Mouse (Mus musculus) liver, postnatal 0 days (tissue): ENCODE data around the gene Dtd1.

Source experiments
- CTCF ChIP-seq: sonication (generic); IDR thresholded peaks from 2 replicates; pipeline ENCODE4 v1.5.1; 2016; ENCODE audit warnings: antibody characterized with exemption, low read depth
- EP300 ChIP-seq: IDR thresholded peaks from 2 replicates; pipeline ENCODE4 v1.6.1; 2016; ENCODE audit warnings: antibody characterized with exemption, low read depth, mild to moderate bottlenecking

- TF ChIP-seq EP300 (no peak), CTCF (no peak)
Measured at GRCm38 (mm10) chr2:144782481-144782880, 182.8 kb downstream of the Dtd1 start.
